Mouse (Mus musculus) stomach, postnatal 0 days (tissue): Measurements from ENCODE around the gene Colgalt1. TPM values are rescaled to one million over a fixed set of nuclear protein-coding genes. Genes with fewer than 3 reads are reported as not detected.
A peak's percentile ranks its signal among the peaks of the same experiment; 100 is the strongest.

Experiments used
- ATAC-seq: fragments of 200-750 bp; cut with Nextera tagmentation; 2 replicates; pipeline ENCODE4 v1.8.0; 2017; ENCODE audit not compliant: low FRiP score, low TSS enrichment
- DNase-seq: peaks from one replicate; pipeline ENCODE4 v3.0.0-alpha.2; 2016; ENCODE audit warnings: low spot score
- H3K27ac ChIP-seq: fragments of 300-500 bp; sonication (generic); replicated peaks from 2 replicates; pipeline ENCODE4 v1.5.1; 2014; ENCODE audit warnings: mild to moderate bottlenecking, control low read depth
- H3K27me3 ChIP-seq: fragments of 300-500 bp; sonication (generic); 2 replicates; pipeline ENCODE4 v1.6.1; 2014; ENCODE audit warnings: low read length; ENCODE audit not compliant: control insufficient read depth, insufficient read depth
- H3K36me3 ChIP-seq: fragments of 300-500 bp; sonication (generic); 2 replicates; pipeline ENCODE4 v1.6.1; 2014; ENCODE audit warnings: low read length, mixed read lengths; ENCODE audit not compliant: control insufficient read depth, insufficient read depth
- H3K4me1 ChIP-seq: fragments of 300-500 bp; sonication (generic); replicated peaks from 2 replicates; pipeline ENCODE4 v1.6.1; 2014; ENCODE audit warnings: antibody characterized with exemption; ENCODE audit not compliant: control insufficient read depth, insufficient read depth
- H3K4me2 ChIP-seq: fragments of 300-500 bp; sonication (generic); replicated peaks from 2 replicates; pipeline ENCODE4 v1.6.1; 2014; ENCODE audit warnings: low read depth, mild to moderate bottlenecking, control low read depth, moderate library complexity
- H3K4me3 ChIP-seq: fragments of 300-500 bp; sonication (generic); 2 replicates; pipeline ENCODE4 v1.5.1; 2014; ENCODE audit warnings: low read depth, low read length, control low read depth
- H3K9ac ChIP-seq: fragments of 300-500 bp; sonication (generic); 2 replicates; pipeline ENCODE4 v1.6.1; 2014; ENCODE audit warnings: mild to moderate bottlenecking, low read length, control low read depth, mixed read lengths
- H3K9me3 ChIP-seq: fragments of 300-500 bp; sonication (generic); 2 replicates; pipeline ENCODE4 v1.6.1; 2016; ENCODE audit warnings: low read length; ENCODE audit not compliant: control insufficient read depth
- CTCF ChIP-seq: IDR thresholded peaks from 2 replicates; pipeline ENCODE4 v1.5.1; 2016; ENCODE audit warnings: antibody characterized with exemption, low read depth, mild to moderate bottlenecking, moderate library complexity
- EP300 ChIP-seq: optimal IDR thresholded peaks from 2 replicates; pipeline ENCODE3; 2016; ENCODE audit warnings: antibody characterized with exemption
- whole genome bisulfite sequencing: fragments of 180-500 bp; shearing (Covaris S2); extraction: QIAGEN DNeasy Blood & Tissue Kit; methylation state at CpG from one replicate; pipeline ENCODE4 v1.1.7; 2014; 5-methylcytosine and 5-hydroxymethylcytosine counted together
- polyA plus RNA-seq: library from polyadenylated mRNA; unstranded; fragments of >200 nt; fragmentation: Nextera tagmentation; extraction: Ambion mirVana; gene quantifications from 2 replicates; pipeline ENCODE4 v1.2.1, GENCODE M21; 2015

Colgalt1 gene
- polyA plus RNA-seq, 1 experiment from 2014 or later = 41.1 TPM

DNA sequence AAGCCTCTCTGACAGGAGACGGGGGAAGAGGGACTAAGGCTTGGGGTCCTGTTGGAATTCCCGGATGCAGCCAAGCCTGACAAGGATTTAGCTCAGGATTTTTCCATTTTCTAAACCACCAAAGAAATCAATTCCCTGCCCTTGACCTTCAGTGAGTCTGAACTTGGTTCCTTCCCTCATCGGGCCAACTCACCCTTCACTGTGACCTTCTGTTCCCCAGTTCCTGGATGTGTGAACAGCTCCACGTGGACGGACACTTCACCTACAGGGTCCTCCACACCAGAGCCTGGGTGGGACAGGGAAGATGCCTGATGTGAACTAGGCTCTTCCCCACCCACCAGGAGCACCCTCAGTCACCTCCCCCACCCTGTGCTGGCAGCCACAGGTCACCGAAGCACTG, 20.0 kb downstream of the Colgalt1 start:
- DNase-seq = no peak
- ATAC-seq = no peak

DNA sequence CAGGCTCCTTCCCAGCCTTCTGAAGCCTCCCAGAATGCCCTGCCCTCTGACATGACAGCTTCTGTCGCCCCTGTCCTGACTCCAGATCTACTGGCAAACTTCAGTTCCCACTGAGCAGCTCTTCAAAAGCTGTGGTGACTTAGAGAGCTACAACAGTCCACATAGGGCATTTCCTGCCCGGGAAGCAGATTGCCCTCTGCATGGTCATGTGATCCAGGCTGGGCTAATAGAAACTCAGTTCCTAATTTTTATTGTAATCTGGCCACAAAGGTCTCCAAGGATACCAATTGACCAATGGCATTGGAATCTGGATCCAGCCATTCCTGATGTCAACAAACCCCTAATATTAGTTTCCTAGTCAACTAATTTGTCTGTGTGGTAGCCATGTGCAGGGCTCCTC, 21.1 kb downstream of the Colgalt1 start:
- H3K9ac ChIP-seq = no peak overlapping the region

More for the DNA sequence above, 20.0 kb downstream of the Colgalt1 start:
- 88% methylated on average over 6 of the region's 6 CpGs for WGBS
- Histone ChIP-seq H3K9me3 (no peaks in the 10 kb centered on the region; the same call in 1 of the 2 replicates), H3K4me1 (peaks cover 8% of the 10 kb centered on the region; the same call in 1 of the 2 replicates), H3K4me2 (no peak overlapping the region), H3K4me3 (no peak overlapping the region), H3K27me3 (no peaks in the 10 kb centered on the region), H3K9ac (no peak overlapping the region), H3K36me3 (no peaks in the 10 kb centered on the region), H3K27ac (no peak overlapping the region)
- TF ChIP-seq CTCF = no peak
- no peak for TF ChIP-seq EP300

DNA sequence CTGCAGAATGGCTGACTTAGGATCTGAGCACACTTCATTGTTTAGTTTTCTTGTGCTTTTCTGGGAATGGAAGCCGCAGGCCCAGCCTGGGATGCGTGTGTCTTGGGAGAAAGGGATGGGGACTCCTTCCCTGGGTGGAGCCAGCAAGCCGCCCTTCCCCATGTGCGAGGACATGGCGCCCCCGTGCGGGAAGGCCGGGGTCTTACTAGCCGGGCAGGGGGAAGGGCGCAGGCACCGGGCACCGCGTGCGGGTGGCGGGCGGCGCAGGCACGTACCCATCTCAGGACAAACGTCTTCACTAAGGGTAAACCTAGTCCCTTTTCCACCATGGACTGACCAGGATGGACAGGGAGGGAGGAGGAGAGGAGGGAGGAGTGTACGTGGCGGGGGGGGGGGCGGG, 22.4 kb downstream of the Colgalt1 start:
- H3K27me3 ChIP-seq = no peaks in the 10 kb centered on the region
- no peak overlapping the region for H3K4me2 ChIP-seq
- peaks cover 4% of the 10 kb centered on the region; the same call in 1 of the 2 replicates for H3K4me1 ChIP-seq
- H3K9me3 ChIP-seq = no peaks in the 10 kb centered on the region; the same call in 1 of the 2 replicates
- TF ChIP-seq EP300 = no peak
- peak; percentile 68 for TF ChIP-seq CTCF
- DNase-seq (peak; percentile 60), ATAC-seq (no peak)
- no peak overlapping the region for H3K27ac ChIP-seq
- 11% methylated on average over 19 of the region's 22 CpGs for WGBS
- H3K36me3 ChIP-seq = no peaks in the 10 kb centered on the region
- H3K4me3 ChIP-seq = no peak overlapping the region
- no peak overlapping the region for H3K9ac ChIP-seq

More for the DNA sequence above, 21.1 kb downstream of the Colgalt1 start:
- 58% methylated on average over 2 of the region's 2 CpGs for WGBS
- Histone ChIP-seq H3K36me3 (no peaks in the 10 kb centered on the region), H3K27me3 (no peaks in the 10 kb centered on the region), H3K9me3 (no peaks in the 10 kb centered on the region; the same call in 1 of the 2 replicates), H3K4me2 (no peak overlapping the region), H3K4me1 (peaks cover 8% of the 10 kb centered on the region; the same call in 1 of the 2 replicates), H3K27ac (no peak overlapping the region), H3K4me3 (no peak overlapping the region)
- ATAC-seq (no peak), DNase-seq (no peak)
- no peak for TF ChIP-seq EP300
- no peak for TF ChIP-seq CTCF

DNA sequence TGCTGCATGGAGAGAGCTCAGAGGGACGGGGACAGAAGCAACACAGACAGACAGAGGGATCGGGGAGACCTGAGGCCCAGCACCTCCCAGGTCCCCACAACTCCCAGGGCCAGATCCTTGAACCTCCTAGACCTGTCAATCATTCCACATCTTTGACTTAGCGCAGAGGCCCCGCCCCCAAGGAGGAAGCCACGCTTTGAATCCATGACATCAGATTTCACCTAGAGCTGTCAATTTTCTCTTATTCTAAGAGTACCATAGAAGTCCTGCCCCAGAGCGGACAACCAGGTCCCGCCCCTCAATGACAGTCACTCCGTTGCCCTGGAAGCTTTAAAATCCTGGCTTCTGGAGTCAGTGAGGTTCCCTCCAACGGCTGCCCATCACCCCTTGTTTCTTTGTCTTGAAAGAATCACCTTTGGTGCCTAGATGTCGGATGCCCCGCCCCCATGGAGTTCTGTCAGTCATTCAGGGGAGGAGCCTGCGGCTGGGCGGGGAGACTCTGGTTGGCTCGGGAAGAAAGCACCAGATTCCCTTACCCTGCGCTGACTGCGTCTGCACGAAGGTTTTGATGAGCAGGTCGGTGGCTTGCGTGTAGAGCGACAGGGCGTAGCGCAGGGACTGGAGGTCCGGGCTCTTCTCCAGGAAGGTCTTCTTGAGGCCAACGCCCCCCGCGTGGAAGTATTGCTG, 23.3 kb downstream of the Colgalt1 start:
- Histone ChIP-seq H3K9me3 (no peaks in the 10 kb centered on the region; the same call in 1 of the 2 replicates), H3K36me3 (no peaks in the 10 kb centered on the region), H3K27me3 (no peaks in the 10 kb centered on the region), H3K4me3 (no peak overlapping the region; the same call in 1 of the 2 replicates), H3K4me2 (peak overlapping the region; percentile 32), H3K27ac (no peak overlapping the region), H3K9ac (no peak overlapping the region), H3K4me1 (no peaks in the 10 kb centered on the region; the same call in 1 of the 2 replicates)
- WGBS = 5% methylated on average over 24 of the region's 26 CpGs
- DNase-seq = peak; percentile 78
- no peak for TF ChIP-seq EP300
- TF ChIP-seq CTCF = no peak
- ATAC-seq = no peak

DNA sequence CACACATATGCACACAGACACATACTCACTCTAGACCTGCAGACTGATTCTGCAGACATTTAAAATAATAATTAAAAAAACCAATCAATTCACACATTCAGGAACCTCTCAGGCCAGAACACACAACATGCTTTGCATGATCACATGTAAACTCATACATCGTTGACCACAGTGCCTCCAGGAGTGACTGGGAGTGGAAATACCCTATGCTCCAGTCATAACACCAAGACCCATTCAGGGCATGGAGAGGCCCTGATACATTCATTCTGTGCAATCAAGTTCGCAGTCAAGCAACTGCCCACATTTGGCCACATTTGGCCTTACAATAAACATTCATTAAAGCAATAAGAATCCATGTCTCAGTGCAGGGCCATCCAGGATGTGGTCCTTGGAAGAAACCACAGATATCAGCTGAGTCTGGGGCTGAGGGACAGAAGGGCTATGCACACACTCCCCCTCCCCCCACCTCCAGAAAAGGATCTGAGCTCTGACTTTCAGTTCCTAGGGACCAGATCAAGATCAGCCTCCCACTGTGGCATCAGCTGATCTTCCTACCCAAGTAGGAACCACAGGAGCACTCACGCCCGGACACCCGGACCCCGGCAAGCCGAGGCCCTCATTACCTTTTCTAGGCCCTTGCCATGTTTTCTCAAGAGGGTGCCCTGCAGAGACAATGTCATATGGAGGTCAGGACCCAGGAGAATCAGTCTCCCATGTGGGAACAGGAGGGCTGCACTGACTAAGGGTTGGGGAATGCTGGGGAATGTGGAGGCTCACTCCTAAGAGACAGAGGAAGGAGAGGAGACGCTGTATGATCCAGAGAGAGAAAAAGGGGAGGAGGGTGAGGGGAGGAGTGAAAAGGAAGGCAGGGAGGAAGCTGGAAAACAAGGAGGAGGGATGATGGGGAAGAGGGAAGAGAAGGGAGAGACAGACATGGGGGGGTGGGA, 26.6 kb downstream of the Colgalt1 start:
- Histone ChIP-seq H3K4me3 (no peak overlapping the region), H3K27me3 (no peaks in the 10 kb centered on the region), H3K4me1 (no peaks in the 10 kb centered on the region), H3K36me3 (no peaks in the 10 kb centered on the region), H3K9ac (no peak overlapping the region), H3K9me3 (no peaks in the 10 kb centered on the region; the same call in 1 of the 2 replicates), H3K27ac (no peak overlapping the region), H3K4me2 (no peak overlapping the region)
- WGBS = 61% methylated on average over 8 of the region's 8 CpGs
- ATAC-seq (no peak), DNase-seq (no peak)
- TF ChIP-seq CTCF = no peak
- no peak for TF ChIP-seq EP300
